Mouse (Mus musculus) midbrain, postnatal 0 days (tissue): ENCODE measurements around the gene Grxcr1. TPM values are rescaled to one million over a fixed set of nuclear protein-coding genes. Genes with fewer than 3 reads are reported as not detected.
A peak's percentile ranks its signal among the peaks of the same experiment; 100 is the strongest.

ENCODE experiments used
- ATAC-seq: fragments of 200-750 bp; cut with Nextera tagmentation; 2 replicates; pipeline ENCODE4 v1.8.0; 2017; ENCODE audit warnings: moderate number of reproducible peaks, mild to moderate bottlenecking, moderate TSS enrichment, moderate library complexity; ENCODE audit not compliant: low FRiP score
- DNase-seq: peaks from one replicate; pipeline ENCODE4 v3.0.0-alpha.2; 2015; ENCODE audit warnings: low spot score
- H3K27ac ChIP-seq: fragments of 300-500 bp; sonication (generic); 2 replicates; pipeline ENCODE4 v1.5.1; 2014; ENCODE audit warnings: low read depth, mild to moderate bottlenecking, low read length, mixed read lengths
- H3K27me3 ChIP-seq: fragments of 300-500 bp; sonication (generic); 2 replicates; pipeline ENCODE4 v1.6.1; 2014; ENCODE audit warnings: low read length, control low read depth, mixed read lengths; ENCODE audit not compliant: insufficient read depth
- H3K36me3 ChIP-seq: fragments of 300-500 bp; sonication (generic); 2 replicates; pipeline ENCODE4 v1.6.1; 2014; ENCODE audit warnings: low read length, control low read depth, mixed read lengths; ENCODE audit not compliant: insufficient read depth
- H3K4me1 ChIP-seq: fragments of 300-500 bp; sonication (generic); 2 replicates; pipeline ENCODE4 v1.6.1; 2014; ENCODE audit warnings: mild to moderate bottlenecking, control low read depth, antibody characterized with exemption, low read length, mixed read lengths; ENCODE audit not compliant: insufficient read depth
- H3K4me2 ChIP-seq: fragments of 300-500 bp; sonication (generic); 2 replicates; pipeline ENCODE4 v1.6.1; 2014; ENCODE audit warnings: low read depth, mild to moderate bottlenecking, low read length, mixed read lengths; ENCODE audit not compliant: poor library complexity, severe bottlenecking
- H3K4me3 ChIP-seq: fragments of 300-500 bp; sonication (generic); 2 replicates; pipeline ENCODE4 v1.5.1; 2014; ENCODE audit warnings: low read depth, mild to moderate bottlenecking, low read length, moderate library complexity
- H3K9ac ChIP-seq: fragments of 300-500 bp; sonication (generic); replicated peaks from 2 replicates; pipeline ENCODE4 v1.6.1; 2014; ENCODE audit warnings: mild to moderate bottlenecking, low read length, moderate library complexity, mixed read lengths; ENCODE audit not compliant: poor library complexity, severe bottlenecking
- H3K9me3 ChIP-seq: fragments of 300-500 bp; sonication (generic); 2 replicates; pipeline ENCODE4 v1.6.1; 2016; ENCODE audit warnings: low read length, control low read depth
- CTCF ChIP-seq: IDR thresholded peaks from 2 replicates; pipeline ENCODE4 v1.5.1; 2016; ENCODE audit warnings: antibody characterized with exemption, mild to moderate bottlenecking
- WGBS: fragments of 180-500 bp; shearing (Covaris S2); extraction: QIAGEN DNeasy Blood & Tissue Kit; methylation state at CpG from one replicate; pipeline ENCODE4 v1.1.7; 2014; 5-methylcytosine and 5-hydroxymethylcytosine counted together
- polyA plus RNA-seq: library from polyadenylated mRNA; unstranded; fragments of >200 nt; fragmentation: Nextera tagmentation; extraction: Ambion mirVana; gene quantifications from 2 replicates; pipeline ENCODE4 v1.2.1, GENCODE M21; 2015
- total RNA-seq: library from RNA; depleted of rRNA; stranded (reverse); fragments of >200 nt; gene quantifications from 2 replicates; pipeline ENCODE4 v1.2.3, GENCODE M21; 2014

The Grxcr1 gene
- total and polyA plus RNA-seq, 2 experiments from 2014 or later: not detected

DNA sequence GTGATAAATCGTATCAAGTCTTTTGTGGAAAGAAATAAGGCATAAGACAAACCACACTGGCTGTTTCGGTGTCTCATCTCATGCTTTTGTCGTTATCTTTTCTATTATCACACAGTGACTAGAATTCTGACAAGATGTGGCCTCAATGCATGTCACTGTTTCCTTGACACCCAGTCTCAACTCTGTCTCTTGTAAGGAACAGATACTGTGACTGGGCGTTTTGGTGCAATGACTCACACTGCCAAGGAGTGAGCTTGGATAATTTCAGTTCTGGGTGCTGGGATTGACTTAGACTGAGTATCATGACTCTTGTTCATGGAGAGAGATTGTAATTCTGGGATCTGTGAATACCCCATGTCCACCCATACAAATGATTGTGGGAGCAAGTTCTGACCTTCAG lies 24.6 kb upstream of the Grxcr1 start:
- Histone ChIP-seq H3K4me1 (no peaks in the 10 kb centered on the region), H3K27ac (no peak overlapping the region), H3K9ac (no peak overlapping the region), H3K4me2 (no peak overlapping the region), H3K36me3 (no peaks in the 10 kb centered on the region), H3K4me3 (no peak overlapping the region), H3K9me3 (no peaks in the 10 kb centered on the region), H3K27me3 (no peaks in the 10 kb centered on the region)
- no peak for TF ChIP-seq CTCF
- DNase-seq (no peak), ATAC-seq (no peak)
- 81% methylated on average over 4 of the region's 4 CpGs for WGBS

DNA sequence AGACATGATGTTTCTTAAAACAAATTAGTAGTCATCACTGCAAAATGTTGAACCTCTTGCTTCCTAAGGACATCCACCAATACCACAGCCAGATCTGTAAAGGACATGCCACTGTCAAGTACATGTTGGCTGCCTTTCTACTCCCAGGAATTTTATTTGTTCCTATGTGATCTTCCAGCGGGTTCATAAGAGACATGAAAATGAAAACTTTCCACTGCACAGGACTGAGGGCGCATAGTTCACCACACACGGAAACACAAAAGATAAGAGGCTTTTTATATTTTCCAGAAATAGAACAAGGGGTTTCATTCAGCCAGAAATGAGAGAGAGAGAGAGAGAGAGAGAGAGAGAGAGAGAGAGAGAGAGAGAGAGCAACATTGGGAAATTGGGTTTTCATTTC lies 20.1 kb upstream of the Grxcr1 start:
- Histone ChIP-seq H3K9me3 (no peaks in the 10 kb centered on the region), H3K4me1 (no peaks in the 10 kb centered on the region), H3K9ac (no peak overlapping the region), H3K4me3 (no peak overlapping the region), H3K27ac (no peak overlapping the region), H3K4me2 (no peak overlapping the region), H3K36me3 (no peaks in the 10 kb centered on the region), H3K27me3 (no peaks in the 10 kb centered on the region)
- TF ChIP-seq CTCF: no peak
- WGBS: 84% methylated on average over 3 of the region's 3 CpGs
- DNase-seq (no peak), ATAC-seq (no peak)

- no peaks in the 10 kb centered on the region for H3K4me1 ChIP-seq
- no peaks in the 10 kb centered on the region for H3K27me3 ChIP-seq
- no peak overlapping the region for H3K9ac ChIP-seq
- ATAC-seq (no peak), DNase-seq (peak; percentile 70)
- no peak overlapping the region for H3K4me3 ChIP-seq
- no peak overlapping the region for H3K27ac ChIP-seq
- H3K4me2 ChIP-seq: no peak overlapping the region
- 17% methylated on average over 4 of the region's 4 CpGs for WGBS
- H3K36me3 ChIP-seq: no peaks in the 10 kb centered on the region
- H3K9me3 ChIP-seq: no peaks in the 10 kb centered on the region
- TF ChIP-seq CTCF: peak; percentile 82
Measured at GRCm38 (mm10) chr5:68012618-68013017, 19.0 kb upstream of the Grxcr1 start.

GRCm38 (mm10) chr5:68020870-68021269 lies 10.8 kb upstream of the Grxcr1 start:
- no peak for ATAC-seq
- Histone ChIP-seq H3K9ac (no peak overlapping the region), H3K4me2 (no peak overlapping the region), H3K9me3 (no peaks in the 10 kb centered on the region), H3K27ac (no peak overlapping the region), H3K27me3 (no peaks in the 10 kb centered on the region), H3K4me1 (no peaks in the 10 kb centered on the region), H3K4me3 (no peak overlapping the region), H3K36me3 (no peaks in the 10 kb centered on the region)
- no peak for TF ChIP-seq CTCF
- no peak for DNase-seq
- WGBS: 84% methylated on average over 2 of the region's 2 CpGs

DNA sequence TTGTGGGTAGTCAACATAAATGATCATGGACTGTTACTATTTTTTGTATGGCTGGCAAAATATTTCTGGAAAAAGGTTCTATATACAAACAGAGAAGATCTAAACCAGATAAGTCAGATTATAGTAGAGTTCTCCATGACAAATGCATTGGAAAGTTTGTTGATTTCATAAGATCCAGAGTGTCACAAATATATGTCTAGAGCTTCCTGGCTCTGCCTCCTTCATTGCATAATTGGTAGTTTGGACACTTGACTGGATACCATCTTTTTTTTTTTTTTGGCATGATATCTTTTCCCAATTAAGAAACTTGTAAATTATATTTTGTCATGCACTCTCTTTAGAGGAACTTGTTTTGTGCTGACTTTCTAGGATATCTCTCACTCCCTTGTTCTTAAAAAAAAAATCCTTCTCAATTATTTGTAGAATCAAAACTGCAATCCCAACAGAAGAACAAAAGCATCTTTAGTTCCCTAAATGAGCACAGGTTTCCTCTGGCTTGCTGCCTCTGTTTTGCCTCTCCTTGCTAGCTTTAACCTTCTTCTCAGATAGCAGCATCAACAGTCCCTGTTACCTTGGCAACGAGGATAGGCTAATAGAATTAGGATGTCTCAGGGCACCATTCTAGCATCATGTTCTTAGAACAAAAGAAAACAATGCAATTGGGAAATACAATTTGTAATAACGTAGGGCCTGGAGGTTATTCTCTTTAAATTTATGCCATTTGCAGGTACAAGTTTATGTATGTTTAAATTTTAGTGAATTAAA lies 4.8 kb upstream of the Grxcr1 start:
- no peaks in the 10 kb centered on the region for H3K4me1 ChIP-seq
- no peak overlapping the region for H3K27ac ChIP-seq
- WGBS: 19% methylated on average over 2 of the region's 2 CpGs
- no peaks in the 10 kb centered on the region for H3K27me3 ChIP-seq
- no peaks in the 10 kb centered on the region for H3K36me3 ChIP-seq
- no peak for TF ChIP-seq CTCF
- no peaks in the 10 kb centered on the region for H3K9me3 ChIP-seq
- ATAC-seq (peak; percentile 56; the same call in 1 of the 2 replicates), DNase-seq (peak; percentile 71)
- H3K4me2 ChIP-seq: no peak overlapping the region
- no peak overlapping the region for H3K9ac ChIP-seq
- H3K4me3 ChIP-seq: no peak overlapping the region

GRCm38 (mm10) chr5:68027474-68027873 lies 4.2 kb upstream of the Grxcr1 start:
- DNase-seq (peak; percentile 7), ATAC-seq (no peak)
- Histone ChIP-seq H3K9ac (no peak overlapping the region), H3K4me2 (no peak overlapping the region), H3K27me3 (no peaks in the 10 kb centered on the region), H3K9me3 (no peaks in the 10 kb centered on the region), H3K4me1 (no peaks in the 10 kb centered on the region), H3K27ac (0 out of 2 replicates have a peak overlapping the region, but pooled peaks have one; percentile 1), H3K36me3 (no peaks in the 10 kb centered on the region), H3K4me3 (no peak overlapping the region)
- TF ChIP-seq CTCF: no peak
- WGBS: 53% methylated on average over 4 of the region's 4 CpGs
